Mouse (Mus musculus) lung, postnatal 36 days (tissue): ENCODE measurements around the gene Fkbp3.

Source experiments
- DNase-seq: peaks from one replicate; pipeline ENCODE4 v3.0.0; 2022; ENCODE audit warnings: mixed read lengths

Gene Fkbp3

DNA sequence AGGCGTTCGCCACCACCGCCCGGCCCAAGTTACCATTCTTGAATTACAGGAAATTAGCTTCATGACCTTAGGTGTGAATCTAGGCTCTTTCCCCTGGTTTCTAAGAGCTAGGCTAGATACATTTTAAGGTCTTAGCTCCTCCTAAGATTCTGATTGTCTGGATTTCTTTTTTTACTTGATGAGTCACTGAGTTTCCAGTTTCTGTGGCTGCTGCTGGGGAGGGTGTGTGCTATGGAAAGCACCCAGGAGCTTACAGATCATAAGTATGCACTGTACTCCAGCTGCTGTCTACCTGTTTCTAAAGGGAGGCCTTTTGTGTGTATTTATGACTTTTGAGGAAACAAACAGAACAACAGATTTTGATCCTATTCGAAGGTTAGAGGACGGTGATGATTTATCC is 51.0 kb downstream of the Fkbp3 start:
- DNase-seq = no peak
